Mouse (Mus musculus) monocyte, adult 2 months (primary cell): ENCODE results near the gene Mrpl20.
A peak's percentile ranks its signal among the peaks of the same experiment; 100 is the strongest.

Experiments
- DNase-seq, 2 experiments: peaks; one replicate each; pipeline ENCODE4 v3.0.0; 2022; ENCODE audit warnings: low spot score in 2 of 2, low read depth in 1 of 2

Gene Mrpl20

DNA sequence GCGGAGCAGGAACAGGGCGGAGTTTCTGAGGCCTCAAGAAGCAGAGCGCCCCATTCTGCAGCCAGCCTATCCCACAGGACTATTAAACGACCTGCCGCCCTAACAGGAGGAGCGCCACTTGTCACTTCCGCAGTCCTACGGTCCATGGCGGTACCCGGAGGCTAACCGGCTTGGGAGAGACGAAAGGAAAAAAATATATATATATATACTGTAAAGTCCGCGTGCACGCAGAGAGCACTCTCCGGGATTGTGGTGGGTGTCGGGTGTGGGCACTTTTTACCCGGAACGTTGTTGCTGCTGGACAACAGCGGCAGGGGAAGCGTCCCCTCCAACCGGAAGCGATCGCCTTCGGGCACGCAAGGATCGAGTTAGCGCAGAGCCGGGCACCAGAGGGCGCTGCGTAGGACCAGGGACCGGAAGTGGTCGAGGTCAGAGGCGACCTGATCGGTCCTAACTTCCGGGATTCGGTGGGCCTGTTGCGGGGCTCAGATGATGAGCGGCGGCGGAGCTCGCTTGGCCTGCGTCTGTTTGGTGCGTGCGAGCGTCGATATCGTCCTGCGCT, 28.6 kb downstream of the Mrpl20 start, which contains the start of gene Aurkaip1:
Gene Aurkaip1 (plus strand): TSS at position 68 of the 562 bp plus-strand sequence.
- DNase-seq = peak; percentile 87 to 92

- no peak for DNase-seq
Measured at GRCm38 (mm10) chr4:155831831-155832230, 29.2 kb downstream of the Mrpl20 start.

GRCm38 (mm10) chr4:155832321-155832720, 29.6 kb downstream of the Mrpl20 start:
- DNase-seq = no peak

DNA sequence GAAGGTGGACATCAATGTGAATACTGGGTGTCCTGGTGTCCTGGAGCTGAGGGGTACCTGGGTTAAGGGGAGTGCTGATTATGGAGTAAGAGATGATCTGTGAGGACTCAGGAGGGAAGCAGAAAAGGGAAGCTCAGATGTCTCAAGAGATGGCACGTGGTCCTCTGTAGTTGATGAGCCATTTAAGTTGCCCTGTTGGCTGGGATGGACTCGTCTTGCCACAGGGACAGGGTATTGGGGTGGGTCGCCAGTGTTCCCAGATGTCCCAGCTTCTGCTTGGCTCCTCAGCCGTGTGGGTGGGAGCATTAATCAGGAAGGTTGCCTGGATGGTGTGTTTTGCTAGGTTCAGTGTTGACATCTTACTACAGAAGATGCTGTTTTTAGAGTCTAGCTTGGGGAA, 30.6 kb downstream of the Mrpl20 start:
- no peak for DNase-seq

- DNase-seq = peak in 1 of 2 experiments; percentile 26
Measured at GRCm38 (mm10) chr4:155833836-155834235, 31.2 kb downstream of the Mrpl20 start.

DNA sequence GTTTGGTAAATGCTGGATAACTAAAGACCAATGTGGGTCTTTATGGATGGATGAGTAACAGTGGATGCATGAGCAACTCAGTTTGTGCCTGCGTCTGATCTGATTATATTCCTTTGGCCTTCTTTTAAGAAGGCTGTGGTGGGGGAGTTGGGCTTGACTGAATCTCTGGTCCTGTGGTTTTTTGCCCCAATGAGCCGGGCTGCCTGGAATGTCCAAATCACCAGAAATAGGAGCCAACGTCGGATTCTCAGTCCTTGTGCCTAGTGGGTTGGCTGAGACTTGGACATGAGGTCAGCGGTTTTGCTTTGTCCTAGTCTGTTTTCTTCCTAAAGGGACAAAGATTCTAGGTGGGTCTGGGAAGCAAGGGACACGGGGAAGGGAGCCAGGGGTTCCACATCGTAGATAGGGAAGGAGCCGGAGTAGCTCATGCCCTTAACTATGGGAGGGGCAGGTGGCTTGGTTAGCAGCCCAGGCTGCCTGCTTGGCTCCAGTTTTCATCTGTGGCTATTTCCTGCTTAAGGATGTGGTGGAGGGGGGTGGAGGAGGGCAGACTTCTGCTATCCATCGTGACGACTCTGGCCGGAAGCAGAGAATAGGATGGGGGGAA, 34.8 kb downstream of the Mrpl20 start:
- DNase-seq = no peak

GRCm38 (mm10) chr4:155838187-155839153, 35.8 kb downstream of the Mrpl20 start:
- DNase-seq = no peak

DNA sequence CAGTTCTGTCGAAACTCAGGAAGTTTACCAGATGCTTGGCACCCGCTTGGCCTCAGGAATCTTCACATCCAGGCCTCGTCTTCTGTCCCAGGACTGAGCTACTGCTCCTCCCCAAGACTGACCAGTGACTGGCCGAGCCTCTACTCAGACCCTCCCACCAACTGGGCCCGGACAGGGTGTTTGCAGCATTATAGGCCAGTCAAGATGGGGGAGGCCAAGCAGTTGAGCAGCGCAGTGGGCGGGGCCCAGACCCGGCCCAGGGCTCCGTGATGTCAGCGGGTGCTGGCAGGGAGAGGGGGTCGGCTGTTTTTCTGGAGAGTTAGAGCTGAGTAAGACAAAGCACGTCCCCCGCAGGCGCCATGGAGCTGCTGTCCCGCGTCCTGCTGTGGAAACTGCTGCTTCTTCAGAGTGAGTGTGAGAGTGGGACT, 36.8 kb downstream of the Mrpl20 start, which contains the start of gene Mxra8:
Gene Mxra8 (plus strand): TSS at position 198 of the 428 bp plus-strand sequence.
- DNase-seq = no peak

GRCm38 (mm10) chr4:155840076-155841002, 37.7 kb downstream of the Mrpl20 start:
- DNase-seq = no peak

DNA sequence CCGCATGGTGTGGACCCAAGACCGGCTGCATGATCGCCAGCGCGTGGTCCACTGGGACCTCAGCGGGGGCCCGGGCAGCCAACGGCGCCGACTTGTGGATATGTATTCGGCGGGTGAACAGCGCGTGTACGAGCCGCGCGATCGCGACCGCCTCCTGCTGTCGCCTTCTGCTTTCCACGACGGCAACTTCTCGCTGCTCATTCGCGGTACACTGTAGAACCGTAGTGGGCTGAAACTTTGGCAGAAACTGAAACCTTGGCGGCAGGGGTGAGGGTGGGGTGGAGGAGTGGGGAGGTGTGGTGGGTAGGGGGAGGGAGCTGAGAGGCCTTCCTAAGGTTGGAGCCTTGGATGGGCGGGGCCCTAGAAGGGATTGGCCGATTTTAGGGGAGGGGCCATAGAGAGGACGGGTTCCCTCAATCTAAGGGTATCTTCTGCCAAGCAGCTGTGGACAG, 38.4 kb downstream of the Mrpl20 start:
- peak in 1 of 2 experiments; percentile 56 for DNase-seq

GRCm38 (mm10) chr4:155841651-155842270, 39.1 kb downstream of the Mrpl20 start:
- DNase-seq = no peak

GRCm38 (mm10) chr4:155843231-155843630, 40.6 kb downstream of the Mrpl20 start:
- no peak for DNase-seq

- DNase-seq = peak; percentile 71 to 90
Measured at GRCm38 (mm10) chr4:155846871-155847578, 44.3 kb downstream of the Mrpl20 start, which contains the start of gene Dvl1. Gene Dvl1, plus strand, starts transcription at chr4:155847402.

DNA sequence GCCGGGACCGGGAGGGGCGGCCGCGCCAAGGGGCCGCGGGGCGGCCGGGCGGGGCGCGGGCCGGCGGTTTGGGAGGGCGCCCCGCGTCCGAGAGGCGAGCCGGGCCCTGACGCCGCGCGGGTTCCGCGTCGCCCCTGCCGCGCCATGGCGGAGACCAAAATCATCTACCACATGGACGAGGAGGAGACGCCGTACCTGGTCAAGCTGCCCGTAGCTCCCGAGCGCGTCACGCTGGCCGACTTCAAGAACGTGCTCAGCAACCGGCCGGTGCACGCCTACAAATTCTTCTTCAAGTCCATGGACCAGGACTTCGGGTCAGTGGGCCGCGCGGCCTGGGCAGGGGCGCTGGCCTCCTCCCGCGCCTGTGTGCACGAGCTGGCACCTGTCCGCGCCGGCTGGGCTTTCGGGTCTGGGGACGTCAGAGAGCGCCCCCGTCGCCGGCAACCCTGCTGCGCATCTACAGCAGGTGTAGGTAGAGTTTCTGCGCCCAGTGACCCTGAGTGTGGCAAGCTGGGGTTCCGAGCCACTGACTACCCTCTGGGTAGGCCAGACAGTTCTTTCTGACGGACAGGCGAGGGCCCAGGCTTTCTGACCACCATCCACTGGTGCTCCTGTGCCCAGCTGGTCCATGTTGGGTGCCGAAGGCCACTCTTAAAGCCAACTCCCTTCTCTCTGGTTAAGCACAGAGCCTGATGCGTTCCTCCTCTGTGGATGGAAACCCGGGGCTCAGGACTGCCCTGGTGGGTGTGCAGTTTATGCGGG, 45.1 kb downstream of the Mrpl20 start:
- DNase-seq = no peak

DNA sequence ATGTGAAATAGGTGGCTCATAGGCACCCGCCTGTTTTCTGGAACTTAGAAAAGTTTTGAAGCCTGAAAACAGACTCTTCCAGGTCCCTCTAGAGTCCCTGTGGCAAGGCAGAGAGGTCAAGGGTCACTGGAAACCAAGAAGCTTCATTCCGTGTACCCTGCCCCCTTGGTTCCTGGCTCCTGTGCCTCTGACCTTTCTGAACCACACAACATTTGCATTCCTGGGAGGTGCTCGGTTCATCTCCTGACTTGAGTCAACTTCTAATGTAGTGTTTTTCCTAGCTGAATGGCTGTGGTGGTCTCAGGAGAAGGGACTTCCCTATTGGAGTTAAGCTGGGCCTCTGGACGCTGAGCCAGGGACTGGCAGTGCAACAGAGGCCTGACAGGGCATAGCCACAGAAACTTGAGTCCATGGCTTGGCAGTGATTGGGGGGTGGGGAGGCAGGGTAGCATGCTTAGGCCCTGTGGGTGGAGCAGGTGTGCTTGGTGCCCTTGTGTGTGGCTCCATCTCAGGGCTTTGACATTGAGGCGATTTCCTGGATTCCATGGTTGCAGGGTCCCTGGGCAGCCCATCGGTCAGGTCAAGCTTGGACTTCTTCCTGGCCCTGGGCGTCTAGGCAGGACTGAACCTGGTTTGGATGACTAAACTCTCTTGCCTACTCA, 45.9 kb downstream of the Mrpl20 start:
- no peak for DNase-seq

DNA sequence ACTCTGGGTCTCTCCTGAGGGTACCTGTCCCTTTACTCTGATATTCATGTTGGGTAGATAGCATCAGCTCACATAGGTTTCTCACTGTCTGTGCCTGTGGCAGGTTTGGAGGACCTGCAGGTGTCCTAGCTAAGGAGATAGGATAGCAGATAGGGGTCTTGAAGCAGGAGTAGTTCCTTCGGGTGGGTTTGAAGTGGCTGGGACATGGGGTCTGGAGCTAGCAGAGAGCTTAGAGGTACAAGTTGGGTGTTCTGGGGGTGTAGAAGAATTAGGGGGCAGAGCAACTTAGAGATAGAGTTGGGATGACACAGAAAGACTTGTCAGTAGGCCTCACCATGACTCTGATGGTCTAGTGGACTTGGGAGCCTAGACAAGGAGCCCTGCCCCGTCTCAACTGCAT, 46.7 kb downstream of the Mrpl20 start:
- DNase-seq = no peak

DNA sequence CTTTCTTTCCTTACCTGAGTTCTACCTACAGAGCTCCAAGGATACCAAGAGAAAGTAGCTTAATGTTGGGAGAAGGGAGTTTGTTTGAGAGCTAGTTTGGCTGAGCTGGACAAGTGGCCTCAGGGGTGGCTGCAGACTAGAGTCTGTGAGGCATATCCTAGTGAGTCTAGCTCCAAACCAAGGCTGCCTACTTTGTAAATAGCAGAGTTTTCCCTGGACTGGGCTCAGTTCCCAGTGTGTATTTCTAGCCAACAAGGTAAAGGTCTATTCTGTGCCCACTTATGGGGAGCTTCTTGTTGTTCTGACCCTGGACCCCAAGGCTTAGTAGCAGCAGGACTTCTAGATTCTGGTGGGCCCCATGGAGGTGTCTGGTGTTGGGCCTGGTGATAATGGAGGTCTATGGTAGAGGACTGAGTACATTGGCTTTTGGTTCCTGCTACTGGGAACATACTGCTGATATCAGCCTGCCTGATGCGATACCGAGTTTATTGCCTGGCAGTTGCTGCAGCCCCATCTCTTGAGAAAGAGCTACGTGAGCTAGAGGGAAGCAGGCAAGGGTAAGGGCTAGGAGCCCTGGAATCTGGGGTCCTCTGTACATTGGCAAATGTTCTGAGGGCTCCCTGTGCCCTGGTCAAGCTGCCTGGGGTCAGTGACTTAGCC, 47.2 kb downstream of the Mrpl20 start:
- no peak for DNase-seq

GRCm38 (mm10) chr4:155851368-155851767, 48.7 kb downstream of the Mrpl20 start:
- DNase-seq = no peak
